Mouse (Mus musculus) megakaryocyte, embryonic 14.5 days (primary cell): ENCODE data around the gene Tbc1d8b.

Experiments used
- FLI1 ChIP-seq: IDR thresholded peaks from 2 replicates; pipeline ENCODE4 v1.6.1; 2012; ENCODE audit warnings: low read length, inconsistent platforms, mixed read lengths
- GATA1 ChIP-seq: IDR thresholded peaks from 3 replicates; pipeline ENCODE4 v1.6.1; 2012; ENCODE audit warnings: mixed read lengths, low read length, inconsistent platforms, borderline replicate concordance

DNA sequence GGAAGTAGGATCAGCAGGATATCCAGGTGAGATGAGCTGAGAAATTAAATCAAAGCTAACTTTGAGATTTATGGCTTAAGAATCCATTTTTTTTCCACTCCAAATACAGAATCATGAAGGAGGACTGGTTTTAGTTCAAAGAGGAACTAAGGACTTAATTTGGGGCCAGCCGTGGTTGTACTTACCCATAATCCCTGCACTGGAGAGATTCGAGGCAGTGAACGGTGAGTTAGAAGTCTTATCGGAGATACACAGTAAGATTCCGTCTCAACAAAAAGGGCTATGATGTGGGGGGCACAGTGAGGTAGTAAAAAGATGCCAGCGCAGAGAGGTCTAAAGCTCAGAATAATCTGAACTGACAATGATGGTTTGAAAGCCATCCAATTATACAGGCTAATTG is 111.2 kb downstream of the Tbc1d8b start:
- TF ChIP-seq GATA1, result no peak
- TF ChIP-seq FLI1, result no peak
